13 mouse cellular contexts compared by ENCODE assay signal in the genomic region with DNA sequence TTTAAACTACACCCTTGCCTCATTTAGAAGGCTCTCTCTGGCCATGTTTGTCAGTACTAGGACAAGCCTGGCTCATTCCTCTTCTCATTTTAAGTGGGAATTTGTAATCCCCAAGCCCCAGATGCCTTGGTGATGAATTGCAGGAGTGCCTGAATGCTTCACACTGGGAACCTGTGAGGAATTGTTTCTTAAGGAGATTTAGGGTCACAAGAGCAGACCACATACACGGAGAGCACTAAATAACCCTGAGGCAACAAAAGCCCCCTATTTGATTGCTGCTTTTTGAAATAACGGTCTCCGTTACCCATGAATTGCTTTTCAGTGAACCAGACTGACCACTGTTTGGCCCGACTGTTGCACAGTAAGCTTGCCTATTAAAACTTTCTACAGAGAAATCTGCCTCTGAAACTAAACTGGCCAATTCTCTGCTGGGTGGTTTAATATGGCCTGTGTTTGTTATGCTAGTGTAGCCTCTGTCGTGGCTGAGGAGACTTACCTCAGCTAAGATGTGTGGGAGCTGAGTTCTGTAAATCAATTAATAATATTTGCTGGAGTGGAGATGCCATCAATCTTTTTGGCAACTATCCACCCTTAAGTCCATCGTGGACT.
DNase-seq lines count a peak whose midpoint lies in the region; ATAC-seq lines count a peak whose summit lies in the region.
"Had no signal": no experiment of that assay in that cellular context is flagged by ENCODE, and none has a peak within 500 bp of the region (broad histone marks: within the 10 kb centered on the region; RNA-seq: fewer than 3 reads in every experiment).

No protein-coding gene starts in this region.

- no peaks in the 10 kb centered on the region for H3K4me1 ChIP-seq in hindbrain, embryonic 11.5 days (replicated peaks; ENCODE audit: control insufficient read depth, insufficient read depth, low read length)
- peaks cover 27% of the 10 kb centered on the region for H3K4me1 ChIP-seq in hindbrain, embryonic 10.5 days (replicated peaks)
- H3K4me1 ChIP-seq in forebrain, embryonic 14.5 days (ENCODE audit: control insufficient read depth, insufficient read depth, low read length) = 0 out of 2 replicates have a peak, but pooled peaks cover 4% of the 10 kb centered on the region
- peaks cover 5% of the 10 kb centered on the region; the same call in 1 of the 2 replicates for H3K4me1 ChIP-seq in midbrain, embryonic 14.5 days (ENCODE audit: control insufficient read depth, insufficient read depth, low read length)

- H3K27ac ChIP-seq in hindbrain, embryonic 11.5 days (ENCODE audit: low read depth, low read length) = no peak overlapping the region
- no peak overlapping the region; the same call in 1 of the 2 replicates for H3K27ac ChIP-seq in hindbrain, embryonic 10.5 days
- no peak overlapping the region for H3K27ac ChIP-seq in forebrain, embryonic 14.5 days (ENCODE audit: low read depth, low read length)
- H3K27ac ChIP-seq in midbrain, embryonic 14.5 days (replicated peaks; ENCODE audit: low read depth, low read length) = no peak overlapping the region
- H3K27ac ChIP-seq: layer of hippocampus, adult 2 months; macrophage had no signal

- no peak overlapping the region for H3K4me3 ChIP-seq in hindbrain, embryonic 11.5 days (ENCODE audit: low read depth, low read length)
- H3K4me3 ChIP-seq in hindbrain, embryonic 10.5 days = no peak overlapping the region
- H3K4me3 ChIP-seq in forebrain, embryonic 14.5 days (ENCODE audit: low read depth, low read length) = no peak overlapping the region
- no peak overlapping the region for H3K4me3 ChIP-seq in midbrain, embryonic 14.5 days (replicated peaks; ENCODE audit: low read depth, low read length)
- H3K4me3 ChIP-seq: layer of hippocampus, adult 2 months had no signal

- no peak overlapping the region for H3K4me2 ChIP-seq in hindbrain, embryonic 11.5 days (replicated peaks; ENCODE audit: low read depth, low read length)
- H3K4me2 ChIP-seq in forebrain, embryonic 14.5 days (ENCODE audit: low read length) = no peak overlapping the region
- H3K4me2 ChIP-seq in midbrain, embryonic 14.5 days (ENCODE audit: low read length) = no peak overlapping the region
- H3K4me2 ChIP-seq: heart, embryonic 11.5 days had no signal

- no peaks in the 10 kb centered on the region for H3K36me3 ChIP-seq in hindbrain, embryonic 11.5 days (ENCODE audit: control insufficient read depth, insufficient read depth, low read length)
- H3K36me3 ChIP-seq in hindbrain, embryonic 10.5 days = no peaks in the 10 kb centered on the region
- H3K36me3 ChIP-seq in forebrain, embryonic 14.5 days (ENCODE audit: control insufficient read depth, insufficient read depth, low read length) = no peaks in the 10 kb centered on the region
- H3K36me3 ChIP-seq in midbrain, embryonic 14.5 days (ENCODE audit: control insufficient read depth, insufficient read depth, low read length) = no peaks in the 10 kb centered on the region

- no peaks in the 10 kb centered on the region for H3K9me3 ChIP-seq in hindbrain, embryonic 11.5 days (ENCODE audit: control insufficient read depth, low read length)
- no peaks in the 10 kb centered on the region for H3K9me3 ChIP-seq in hindbrain, embryonic 10.5 days
- H3K9me3 ChIP-seq in forebrain, embryonic 14.5 days (replicated peaks; ENCODE audit: control insufficient read depth, low read length) = no peaks in the 10 kb centered on the region
- no peaks in the 10 kb centered on the region for H3K9me3 ChIP-seq in midbrain, embryonic 14.5 days (ENCODE audit: control insufficient read depth, low read length)

- DNase-seq in hindbrain, embryonic 11.5 days (ENCODE audit: low spot score) = peak; percentile 23
- no peak for DNase-seq in hindbrain, embryonic 10.5 days (ENCODE audit: low spot score)
- peak; percentile 8 for DNase-seq in R1 (ENCODE audit: low read depth, low spot score)
- DNase-seq in forebrain, embryonic 14.5 days (ENCODE audit: low spot score) = peak; percentile 45
- peak; percentile 20 for DNase-seq in midbrain, embryonic 14.5 days
- no peak for DNase-seq in spleen, postnatal 10 days (ENCODE audit: low spot score in 2 of 2)
- no peak for DNase-seq in layer of hippocampus, adult 18-20 months (ENCODE audit: low spot score in 2 of 2)
- no peak for DNase-seq in cerebellum, postnatal 10 days
- DNase-seq: cerebellum, adult 9-10 months; thymus, postnatal 4 days had no signal

- 16% methylated on average over 6 of the region's 6 CpGs for WGBS in hindbrain, embryonic 11.5 days
- 21% methylated on average over 6 of the region's 6 CpGs for WGBS in hindbrain, embryonic 10.5 days
- 15% methylated on average over 6 of the region's 6 CpGs for WGBS in forebrain, embryonic 14.5 days
- 17% methylated on average over 6 of the region's 6 CpGs for WGBS in midbrain, embryonic 14.5 days

- no peak overlapping the region for H3K9ac ChIP-seq in hindbrain, embryonic 11.5 days (ENCODE audit: low read depth, low read length)
- no peak overlapping the region for H3K9ac ChIP-seq in forebrain, embryonic 14.5 days (ENCODE audit: low read length)
- no peak overlapping the region for H3K9ac ChIP-seq in midbrain, embryonic 14.5 days (replicated peaks; ENCODE audit: low read length)

- ATAC-seq in hindbrain, embryonic 11.5 days (ENCODE audit: low FRiP score) = peak; percentile 57
- ATAC-seq in forebrain, embryonic 14.5 days = peak; percentile 68
- ATAC-seq in midbrain, embryonic 14.5 days (ENCODE audit: low FRiP score, low TSS enrichment) = no peak

- no peaks in the 10 kb centered on the region for H3K27me3 ChIP-seq in hindbrain, embryonic 11.5 days (ENCODE audit: control insufficient read depth, insufficient read depth, low read length)
- H3K27me3 ChIP-seq in hindbrain, embryonic 10.5 days (ENCODE audit: insufficient read depth, poor library complexity, severe bottlenecking) = no peaks in the 10 kb centered on the region
- no peaks in the 10 kb centered on the region for H3K27me3 ChIP-seq in forebrain, embryonic 14.5 days (replicated peaks; ENCODE audit: control insufficient read depth, insufficient read depth, low read length)
- no peaks in the 10 kb centered on the region for H3K27me3 ChIP-seq in midbrain, embryonic 14.5 days (ENCODE audit: control insufficient read depth, insufficient read depth, low read length)

Comparison
In these comparisons a context has a peak if more than half of its experiments do, and no peak if none do; other contexts are left out.
1. DNase-seq: peak in hindbrain, embryonic 11.5 days (single experiment), R1 (single experiment), forebrain, embryonic 14.5 days (single experiment) and midbrain, embryonic 14.5 days (single experiment); none in hindbrain, embryonic 10.5 days (single experiment), spleen, postnatal 10 days (0 of 2), layer of hippocampus, adult 18-20 months (0 of 2) and cerebellum, postnatal 10 days (0 of 2).